Mouse (Mus musculus) spleen, embryonic (tissue): ENCODE data around the gene Ankrd35.

Experiments
- CTCF ChIA-PET: fragments of 350-600 bp; sonication (Branson Sonifier 250); formaldehyde crosslinking; loops from one replicate; lab custom pipeline; 2022; lab: Charles Lee

Ankrd35 gene

DNA sequence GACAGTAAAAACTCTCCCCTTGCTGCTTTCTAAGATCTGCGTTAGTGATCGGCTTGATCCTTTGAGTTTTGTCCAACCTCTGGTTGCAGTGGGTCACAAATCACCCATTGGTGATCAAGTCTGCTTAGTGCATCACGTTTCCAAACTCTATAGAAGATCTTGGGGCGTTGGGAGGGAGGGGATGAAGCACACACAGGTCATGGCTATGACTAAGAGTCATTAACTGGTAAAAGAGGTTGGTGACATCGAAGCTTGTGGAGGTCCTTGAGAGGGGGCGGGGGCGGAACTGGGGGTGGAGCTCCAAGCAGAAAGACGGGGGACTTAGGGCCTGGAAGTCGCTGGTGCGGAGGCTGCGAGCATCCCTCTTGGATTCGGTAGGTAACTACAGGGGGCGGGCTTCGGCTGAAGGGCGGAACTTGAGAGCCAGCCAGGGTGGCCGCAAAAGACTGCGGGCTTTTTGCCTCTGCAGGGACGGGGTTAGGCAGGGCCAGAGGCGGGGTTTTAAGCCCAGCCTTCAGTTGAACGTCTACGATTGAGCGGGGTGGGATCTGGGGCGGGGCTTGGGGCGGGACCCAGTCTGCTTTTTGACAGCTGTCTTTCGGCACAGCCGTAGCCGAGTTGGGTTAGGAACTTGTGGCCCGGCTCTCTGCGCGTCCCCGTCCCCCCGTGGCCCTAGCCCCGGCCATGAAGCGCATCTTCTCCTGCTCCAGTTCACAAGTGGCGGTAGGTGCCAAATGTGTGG, at the start of gene Ankrd35:
Gene Ankrd35 (plus strand): TSS at position 405 of the 742 bp plus-strand sequence.
- CTCF ChIA-PET: interaction anchor here (0.6 kb wide), 1 partner anchor 1990 kb away, joined by 3 read pairs; no protein-coding TSS in a partner anchor

DNA sequence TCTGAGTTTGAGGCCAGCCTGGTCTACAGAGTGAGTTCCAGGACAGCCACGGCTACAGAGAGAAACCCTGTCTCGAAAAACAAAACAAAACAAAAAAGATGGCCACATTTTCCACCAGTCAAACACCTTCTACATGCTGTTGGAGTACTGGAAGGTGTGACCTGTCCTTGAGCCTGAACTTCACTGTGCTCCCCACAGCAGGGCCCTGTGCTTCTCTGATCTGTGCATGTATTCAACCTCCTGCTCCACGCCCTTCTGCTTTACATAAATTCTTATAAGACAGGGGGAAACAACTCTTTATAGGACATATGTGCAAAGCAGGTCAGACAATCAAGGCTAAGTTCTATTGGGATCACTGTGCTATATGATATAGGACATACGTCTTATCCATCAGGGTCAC, 46.7 kb upstream of the Ankrd35 start:
- CTCF ChIA-PET: no interaction called here

DNA sequence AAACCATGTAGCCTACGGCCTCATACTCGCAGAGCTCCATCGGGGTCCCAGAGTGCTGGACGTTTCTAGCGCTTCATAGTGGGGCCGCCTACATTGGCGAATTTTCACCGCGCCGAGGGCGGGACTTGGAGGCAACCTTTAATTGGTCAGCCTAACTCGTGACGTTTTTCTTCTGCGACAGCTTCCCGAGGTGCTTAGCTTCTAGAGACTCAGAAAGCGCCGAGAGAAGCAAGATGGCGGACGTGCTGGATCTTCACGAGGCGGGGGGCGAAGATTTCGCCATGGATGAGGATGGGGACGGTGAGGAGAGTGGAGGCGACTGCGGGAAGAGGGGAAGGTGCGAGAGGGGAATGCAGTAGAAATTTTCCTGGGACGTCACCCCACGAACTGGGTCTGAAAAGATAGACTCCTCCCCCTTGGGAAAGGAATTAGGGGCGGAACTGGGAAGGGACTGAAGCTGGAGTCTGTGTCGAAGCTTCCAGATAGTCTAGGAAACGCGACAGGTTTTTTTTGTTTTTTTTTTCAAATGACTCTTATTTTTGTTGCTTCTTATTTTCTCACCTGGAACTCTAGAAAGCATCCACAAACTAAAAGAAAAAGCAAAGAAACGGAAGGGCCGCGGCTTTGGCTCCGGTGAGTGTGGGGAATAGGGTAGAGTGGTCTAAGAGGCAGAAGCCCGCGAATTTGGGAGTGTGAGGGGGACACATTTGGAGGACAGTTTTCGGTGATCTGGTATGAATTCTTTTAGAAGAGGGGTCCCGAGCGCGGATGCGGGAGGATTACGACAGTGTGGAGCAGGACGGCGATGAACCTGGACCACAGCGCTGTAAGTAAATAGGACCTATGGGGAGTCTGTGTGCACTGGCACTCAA, 40.0 kb upstream of the Ankrd35 start, which contains the start of gene Rbm8a:
Gene Rbm8a (plus strand): TSS at position 205 of the 872 bp plus-strand sequence.
- CTCF ChIA-PET: interaction anchor here (0.7 to 1.0 kb wide), 3 partner anchors 33 to 71 kb away, joined by 3 read pairs; no protein-coding TSS in a partner anchor

DNA sequence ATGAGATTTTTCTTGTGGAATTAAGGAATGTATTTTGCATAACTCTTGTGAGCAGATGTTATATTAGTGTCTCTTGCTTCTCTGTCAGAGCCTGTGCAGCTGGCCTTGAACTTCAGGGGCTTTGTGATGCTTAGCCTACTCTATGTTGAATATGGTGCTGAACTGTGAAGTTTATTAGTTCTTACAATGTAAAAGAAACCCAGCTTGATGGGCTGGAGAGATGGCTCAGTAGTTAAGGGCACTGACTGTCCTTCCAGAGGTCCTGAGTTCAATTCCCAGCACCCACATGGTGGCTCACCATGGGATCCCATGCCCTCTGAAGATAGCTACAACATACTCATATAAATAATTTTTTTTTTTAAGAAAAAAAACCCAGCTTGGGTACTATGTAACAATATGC, 37.9 kb upstream of the Ankrd35 start:
- CTCF ChIA-PET: interaction anchor here (0.7 kb wide), 1 partner anchor 73 kb away, joined by 14 read pairs; no protein-coding TSS in a partner anchor

DNA sequence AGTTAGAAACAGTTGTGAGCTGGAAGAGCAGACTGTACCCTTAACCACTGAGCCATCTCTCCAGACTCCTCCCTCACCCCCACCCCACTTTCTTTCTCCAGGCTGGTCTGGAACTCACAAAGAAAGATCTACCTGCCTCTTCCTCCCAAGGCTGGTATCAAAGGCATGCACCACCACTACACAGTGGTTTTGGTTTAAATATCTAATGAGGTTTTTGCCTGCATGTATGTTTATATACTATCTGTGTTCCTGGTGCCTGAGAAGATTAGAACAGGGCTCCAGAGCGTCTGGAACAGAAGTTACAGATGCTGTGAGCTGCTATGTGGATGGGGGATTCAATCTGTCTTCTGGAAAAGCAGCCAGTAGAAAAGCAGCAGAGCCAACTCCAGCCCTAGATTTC, 35.9 kb upstream of the Ankrd35 start:
- CTCF ChIA-PET: interaction anchor here (0.6 kb wide), 1 partner anchor 109 kb away, joined by 3 read pairs; the partner anchor contains the start of gene Hfe2

DNA sequence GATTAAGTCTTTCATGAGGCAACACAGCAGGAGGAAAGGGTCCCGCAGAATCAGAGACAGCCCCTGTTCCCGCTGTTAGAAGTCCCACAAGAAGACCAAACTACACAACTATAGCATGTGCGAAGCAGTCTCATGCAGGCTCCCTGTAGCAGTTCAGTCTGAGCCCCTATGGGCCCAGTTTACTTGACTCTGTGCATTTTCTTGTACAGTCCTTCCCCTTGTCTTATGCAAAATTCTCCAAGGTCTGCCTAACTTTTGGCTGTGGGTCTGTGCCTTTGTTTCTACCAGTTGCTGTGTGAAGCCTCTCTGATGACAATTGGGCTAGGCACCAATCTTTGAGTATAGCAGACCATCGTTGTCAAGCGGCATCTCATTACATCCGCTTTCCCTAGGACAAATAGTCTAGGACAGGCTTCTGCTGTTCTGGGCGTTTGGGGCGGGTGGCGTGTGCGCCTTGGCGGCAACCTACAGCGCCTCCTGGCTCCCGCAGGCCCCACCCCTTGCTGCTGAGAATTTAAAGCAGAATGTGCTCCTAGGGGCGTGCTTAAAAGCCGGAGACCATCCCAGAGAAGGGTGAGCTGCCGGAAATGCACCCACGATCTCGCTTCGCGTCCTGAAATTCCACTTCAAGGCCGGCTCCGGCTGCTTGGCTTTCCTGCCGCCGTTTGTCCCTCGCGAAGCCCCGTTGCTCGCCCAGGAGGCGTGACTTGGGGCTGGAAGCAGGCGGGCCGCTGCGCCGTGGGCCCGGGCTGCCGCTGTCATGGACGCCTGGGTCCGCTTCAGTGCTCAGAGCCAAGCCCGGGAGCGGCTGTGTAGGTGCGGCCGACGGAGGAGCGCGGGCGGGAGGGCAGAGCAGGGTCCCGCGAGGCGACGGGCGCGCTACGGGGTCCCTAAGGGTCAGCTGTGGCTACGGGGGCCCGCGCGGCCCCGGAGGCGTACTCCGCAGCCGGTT, 34.7 kb upstream of the Ankrd35 start, which contains the start of the genes Pex11b and Gm42957:
Gene Pex11b (plus strand): TSS at position 449 of the 952 bp plus-strand sequence.
Gene Gm42957 (plus strand): TSS at position 547 of the 952 bp plus-strand sequence.
- CTCF ChIA-PET: interaction anchor here (0.7 kb wide), 1 partner anchor 727 kb away, joined by 3 read pairs; no protein-coding TSS in a partner anchor

DNA sequence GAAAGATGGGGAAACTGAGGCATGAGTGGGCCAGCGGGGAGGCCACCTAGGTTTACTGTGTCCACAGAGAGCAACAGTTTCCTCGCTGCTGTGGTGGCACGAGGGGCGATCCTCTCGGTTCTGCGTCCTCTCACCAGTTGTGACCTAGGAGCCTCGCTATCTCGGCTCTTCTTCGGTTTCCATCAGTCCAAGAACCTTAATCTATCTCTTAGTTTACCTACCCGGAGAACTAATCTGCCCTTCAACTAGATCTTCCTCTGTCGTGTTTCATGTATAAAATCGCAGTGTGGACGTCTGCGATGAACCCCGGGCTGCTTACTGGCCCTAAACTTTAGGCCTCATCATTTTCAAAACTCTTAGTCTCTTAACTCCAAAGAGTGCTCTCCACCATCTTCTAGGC, 34.0 kb upstream of the Ankrd35 start:
- CTCF ChIA-PET: interaction anchor here (0.7 kb wide), 1 partner anchor 728 kb away, joined by 3 read pairs; no protein-coding TSS in a partner anchor

DNA sequence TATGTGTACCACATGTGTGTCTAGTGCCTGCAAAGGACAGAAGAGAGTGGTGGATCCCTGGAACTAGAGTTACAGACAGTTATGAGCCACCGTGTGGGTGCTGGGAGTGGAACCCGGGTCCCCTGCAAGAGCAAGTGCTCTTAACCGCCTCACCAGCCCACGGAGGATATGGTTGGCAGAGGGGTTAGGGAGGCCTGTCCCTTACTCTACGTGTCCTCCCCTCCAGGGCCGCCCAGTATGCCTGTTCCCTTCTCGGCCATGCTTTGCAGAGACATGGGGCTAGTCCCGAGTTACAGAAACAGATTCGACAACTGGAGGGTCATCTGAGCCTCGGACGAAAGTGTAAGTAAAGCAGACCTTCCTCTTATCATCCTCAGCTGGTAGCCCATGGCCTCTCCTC, 33.5 kb upstream of the Ankrd35 start:
- CTCF ChIA-PET: no interaction called here

DNA sequence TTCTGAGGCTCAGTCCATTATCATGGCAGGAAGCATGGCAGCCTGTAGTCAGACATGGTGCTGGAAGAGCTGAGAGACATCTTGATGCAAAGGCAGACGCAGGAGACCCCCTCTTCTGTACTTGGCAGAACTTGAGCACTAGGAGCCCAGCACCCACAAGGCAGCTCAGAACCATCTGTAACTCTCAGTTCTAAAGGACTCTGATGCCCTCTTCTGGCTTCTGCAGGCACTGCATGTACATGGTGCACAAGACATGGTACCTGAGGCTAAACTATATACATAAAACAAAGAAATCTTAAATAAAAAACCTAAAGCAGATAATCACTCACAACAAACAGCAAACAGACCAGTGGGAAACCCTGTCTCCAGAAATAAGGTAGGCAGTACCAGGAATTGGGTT, 30.7 kb upstream of the Ankrd35 start:
- CTCF ChIA-PET: interaction anchor here (1.4 kb wide), 1 partner anchor 94 kb away, joined by 7 read pairs; no protein-coding TSS in a partner anchor

DNA sequence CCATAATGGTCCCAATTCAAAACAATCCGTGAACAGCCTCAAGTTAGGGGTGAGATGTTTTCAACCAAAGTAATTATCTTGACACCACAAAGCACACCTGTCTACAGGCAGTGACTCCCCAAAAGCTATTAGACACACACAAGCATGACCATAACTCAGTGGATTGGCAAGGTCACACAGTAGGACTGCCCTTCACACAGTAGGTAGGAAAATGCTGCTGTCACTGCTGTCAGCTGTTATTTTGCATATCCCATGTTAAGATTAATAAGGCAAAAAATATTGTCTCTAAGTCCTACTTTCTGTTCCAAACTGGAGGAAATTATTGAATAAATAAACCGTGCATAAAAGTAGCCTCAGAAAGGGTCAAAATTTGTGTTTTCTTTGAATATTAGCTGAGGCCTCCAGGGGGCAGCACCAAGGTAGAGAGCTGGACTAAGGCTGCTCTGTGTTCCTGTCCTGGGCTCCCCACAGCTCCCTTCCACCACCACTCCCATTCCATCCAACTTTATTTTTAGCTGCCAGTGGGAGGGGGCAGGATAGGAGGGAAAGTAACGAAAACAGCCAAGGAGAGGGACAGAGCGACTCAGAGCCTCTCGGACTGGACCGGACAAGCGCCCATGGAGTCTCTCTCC, 24.8 kb upstream of the Ankrd35 start, which contains the start of gene Itga10:
Gene Itga10 (plus strand): TSS at position 567 of the 632 bp plus-strand sequence.
- CTCF ChIA-PET: interaction anchor here (0.5 to 0.6 kb wide), 2 partner anchors 16 to 27 kb away, joined by 3 read pairs; no protein-coding TSS in a partner anchor

DNA sequence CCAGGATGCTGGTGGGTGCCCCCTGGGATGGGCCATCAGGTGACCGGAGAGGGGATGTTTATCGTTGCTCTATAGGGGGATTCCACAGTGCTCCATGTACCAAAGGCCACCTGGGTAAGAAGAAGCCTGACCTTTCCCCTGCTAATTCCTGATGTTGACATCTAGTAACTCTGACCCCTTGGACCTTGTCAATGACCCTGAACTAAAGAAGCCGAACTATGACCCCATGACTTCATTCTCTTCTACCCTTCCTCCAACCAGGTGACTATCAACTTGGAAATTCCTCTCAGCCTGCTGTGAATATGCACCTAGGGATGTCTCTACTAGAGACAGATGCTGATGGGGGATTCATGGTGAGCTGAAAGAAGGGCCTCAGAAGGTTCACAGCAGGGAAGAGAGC, 22.6 kb upstream of the Ankrd35 start:
- CTCF ChIA-PET: interaction anchor here (0.6 kb wide), 1 partner anchor 686 kb away, joined by 3 read pairs; no protein-coding TSS in a partner anchor

DNA sequence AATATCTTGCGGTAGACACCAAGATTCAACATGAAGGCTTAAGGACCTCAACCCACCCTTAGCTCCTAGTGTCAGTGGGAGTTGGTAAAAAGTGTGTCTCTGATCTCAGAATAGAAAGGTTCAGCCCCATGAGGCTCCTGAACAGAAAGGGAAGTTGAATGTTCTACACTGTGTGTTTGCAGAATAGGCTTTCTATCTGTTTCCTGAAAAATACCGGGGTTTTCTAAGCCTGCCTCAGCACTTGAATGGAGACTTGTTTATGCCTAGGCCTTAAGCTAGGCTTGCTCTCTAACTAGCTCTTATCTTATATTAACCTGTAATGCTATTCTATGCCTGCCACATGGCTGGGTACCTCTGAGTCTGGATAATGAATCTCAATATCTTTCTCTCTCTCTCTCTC, 9.0 kb upstream of the Ankrd35 start:
- CTCF ChIA-PET: interaction anchor here (0.7 kb wide), 1 partner anchor 16 kb away, joined by 3 read pairs; no protein-coding TSS in a partner anchor

DNA sequence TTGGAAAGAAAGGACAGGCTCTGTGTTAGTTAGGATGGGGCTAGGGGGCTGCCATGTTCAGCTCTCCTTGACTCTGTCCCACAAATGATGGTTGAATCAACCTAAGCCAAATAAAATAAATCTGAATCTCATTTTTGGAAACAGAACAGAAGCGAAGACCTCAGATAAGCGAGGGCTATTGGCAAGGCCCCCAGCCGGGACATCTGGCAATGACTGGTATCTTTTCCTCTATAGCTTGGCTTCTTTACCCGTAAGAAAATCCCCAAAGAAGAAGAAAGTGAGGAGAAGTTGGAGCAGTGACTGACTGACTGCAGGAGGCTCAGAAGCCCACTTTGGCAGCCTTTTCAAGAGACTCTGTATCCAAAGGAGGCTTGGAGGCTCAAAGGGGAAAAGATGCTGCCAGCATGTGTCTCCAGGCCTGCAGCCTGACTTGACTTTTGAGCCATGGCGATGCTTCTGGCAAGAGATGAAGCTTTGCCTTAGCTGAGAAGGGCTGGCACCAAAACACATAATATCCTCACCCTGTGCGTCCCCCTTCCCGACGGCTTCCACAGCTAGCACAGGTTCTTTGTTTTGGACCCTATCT, 7.1 kb upstream of the Ankrd35 start:
- CTCF ChIA-PET: interaction anchor here (0.8 kb wide), 1 partner anchor 33 kb away, joined by 3 read pairs; the partner anchor contains the start of gene Rbm8a

DNA sequence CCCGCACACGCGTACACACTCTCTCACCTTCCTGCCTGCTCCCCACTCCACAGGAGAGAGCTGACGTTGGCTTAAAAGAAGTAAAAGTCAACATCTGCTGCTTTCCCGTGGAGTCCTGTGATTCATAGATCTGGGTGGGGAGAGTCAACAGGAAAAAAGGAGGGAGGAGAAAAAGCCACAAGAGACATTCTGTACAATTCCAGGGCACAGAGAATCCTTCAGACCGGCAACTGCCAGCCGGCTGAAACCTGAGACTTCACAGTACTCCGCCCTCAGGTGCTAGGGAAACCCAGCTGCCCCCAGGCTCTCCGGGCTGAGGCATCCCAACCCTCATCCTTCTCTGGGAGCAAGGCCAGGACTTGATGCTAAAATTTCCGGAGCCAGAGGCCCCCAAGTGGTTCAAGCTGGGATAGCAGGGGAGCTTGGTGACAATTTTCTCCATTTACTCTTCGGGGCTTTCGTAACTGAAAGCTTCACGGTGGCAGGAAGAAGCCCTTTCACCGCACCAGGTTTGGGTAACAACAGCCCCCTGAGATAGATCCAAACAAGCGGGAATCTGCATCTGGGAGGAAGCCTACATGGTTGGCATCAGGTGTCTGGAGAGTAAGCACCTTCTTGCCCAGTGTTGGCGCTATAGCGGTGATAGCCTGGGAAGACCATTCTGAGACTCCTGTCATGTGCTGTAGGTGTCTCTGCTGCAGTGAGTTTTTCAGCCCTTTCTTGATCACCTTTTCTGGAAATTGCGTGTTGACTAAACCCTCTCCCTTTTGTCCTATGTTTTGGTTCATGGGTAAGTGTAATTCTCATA, 6.3 kb upstream of the Ankrd35 start:
- CTCF ChIA-PET: interaction anchor here (0.8 kb wide), 1 partner anchor 34 kb away, joined by 3 read pairs; the partner anchor contains the start of gene Rbm8a

DNA sequence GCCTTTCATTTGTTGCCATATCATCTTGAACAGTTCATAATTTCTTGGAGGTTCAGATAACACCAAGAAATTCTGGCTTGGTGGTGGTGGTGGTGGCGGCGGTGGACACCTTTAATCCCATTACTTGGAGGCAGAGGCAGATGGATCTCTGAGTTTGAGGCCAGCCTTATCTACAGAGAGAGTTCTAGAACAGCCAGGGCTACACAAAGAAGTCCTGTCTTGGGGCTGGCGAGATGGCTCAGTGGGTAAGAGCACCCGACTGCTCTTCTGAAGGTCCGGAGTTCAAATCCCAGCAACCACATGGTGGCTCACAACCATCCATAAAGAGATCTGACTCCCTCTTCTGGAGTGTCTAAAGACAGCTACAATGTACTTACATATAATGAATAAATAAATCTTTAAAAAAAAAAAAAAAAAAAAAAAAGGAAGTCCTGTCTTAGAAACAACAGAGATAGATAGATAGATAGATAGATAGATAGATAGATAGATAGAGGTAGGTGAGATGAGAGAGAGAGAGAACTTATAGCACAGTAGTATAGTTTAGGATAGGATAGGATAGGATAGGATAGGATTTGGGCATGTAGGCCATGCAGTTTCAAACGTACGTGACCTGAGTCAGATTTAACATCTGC, 4.1 kb upstream of the Ankrd35 start:
- CTCF ChIA-PET: interaction anchor here (0.6 to 0.7 kb wide), 2 partner anchors 11 to 61 kb away, joined by 4 to 6 read pairs; partner anchors contain the start of genes Polr3c and Rnf115

DNA sequence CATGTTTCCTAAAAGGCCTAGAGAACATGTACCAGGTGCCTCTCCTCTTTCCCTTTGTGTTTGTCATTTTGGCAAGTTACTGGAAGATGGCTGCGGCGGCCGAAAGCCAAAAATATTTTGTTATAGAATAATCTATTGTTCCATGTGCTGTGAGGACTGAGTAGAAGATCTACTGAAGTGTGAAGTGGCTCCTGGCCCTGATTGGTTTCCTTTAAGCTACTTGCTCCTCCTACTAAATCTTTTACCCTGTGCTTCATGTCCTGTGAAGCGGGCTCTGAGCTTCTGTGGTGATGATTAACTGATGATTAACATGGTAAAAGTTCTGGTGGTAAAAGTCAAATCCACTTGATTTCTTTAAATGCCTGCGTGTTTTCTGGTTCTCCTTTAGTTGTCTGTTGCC, 3.0 kb upstream of the Ankrd35 start:
- CTCF ChIA-PET: no interaction called here

DNA sequence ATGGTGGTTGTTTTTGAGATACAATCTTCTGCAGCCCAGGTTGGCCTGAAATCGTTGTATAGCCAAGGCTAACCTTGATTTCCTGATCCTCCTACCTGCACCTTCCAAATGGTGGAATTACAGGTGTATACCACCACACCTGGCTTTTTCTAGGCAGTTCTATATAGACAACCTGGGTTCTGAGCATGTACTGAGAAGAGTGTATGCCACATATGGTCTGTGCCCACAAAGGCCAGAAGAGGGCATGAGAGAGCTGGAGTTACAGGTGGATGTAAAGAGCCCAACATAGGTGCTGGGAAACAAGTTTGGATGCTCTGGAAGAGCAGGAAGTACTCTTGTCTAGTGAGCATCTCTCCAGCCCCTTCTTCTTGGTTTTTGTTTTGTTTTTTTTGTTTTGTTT, 2.6 kb upstream of the Ankrd35 start:
- CTCF ChIA-PET: interaction anchor here (0.7 kb wide), 1 partner anchor 32 kb away, joined by 4 read pairs; no protein-coding TSS in a partner anchor
